Mouse (Mus musculus) adipose tissue, adult 10 weeks (tissue): ENCODE measurements around the gene Lrrc66. TPM values are rescaled to one million over a fixed set of nuclear protein-coding genes. Genes with fewer than 3 reads are reported as not detected.

ENCODE experiments used
- polyA plus RNA-seq: library from polyadenylated mRNA; stranded (reverse); fragments of 350-450 nt; fragmentation: Illumina TruSeq; extraction: RNeasy Lipid Tissue Mini Kit (QIAGEN cat#74804); gene quantifications from one replicate; pipeline ENCODE4 v1.2.3, GENCODE M21; 2014; ENCODE audit warnings: low read depth, low replicate concordance

Gene Lrrc66
- 0.15 TPM for polyA plus RNA-seq

GRCm38 (mm10) chr5:73632291-73632690 lies at the start of gene Lrrc66:
Gene Lrrc66 (minus strand): TSS chr5:73632526.

GRCm38 (mm10) chr5:73651061-73651854 lies 18.9 kb upstream of the Lrrc66 start, which contains the start of gene Spata18:
Gene Spata18 (plus strand): TSS chr5:73651379.

DNA sequence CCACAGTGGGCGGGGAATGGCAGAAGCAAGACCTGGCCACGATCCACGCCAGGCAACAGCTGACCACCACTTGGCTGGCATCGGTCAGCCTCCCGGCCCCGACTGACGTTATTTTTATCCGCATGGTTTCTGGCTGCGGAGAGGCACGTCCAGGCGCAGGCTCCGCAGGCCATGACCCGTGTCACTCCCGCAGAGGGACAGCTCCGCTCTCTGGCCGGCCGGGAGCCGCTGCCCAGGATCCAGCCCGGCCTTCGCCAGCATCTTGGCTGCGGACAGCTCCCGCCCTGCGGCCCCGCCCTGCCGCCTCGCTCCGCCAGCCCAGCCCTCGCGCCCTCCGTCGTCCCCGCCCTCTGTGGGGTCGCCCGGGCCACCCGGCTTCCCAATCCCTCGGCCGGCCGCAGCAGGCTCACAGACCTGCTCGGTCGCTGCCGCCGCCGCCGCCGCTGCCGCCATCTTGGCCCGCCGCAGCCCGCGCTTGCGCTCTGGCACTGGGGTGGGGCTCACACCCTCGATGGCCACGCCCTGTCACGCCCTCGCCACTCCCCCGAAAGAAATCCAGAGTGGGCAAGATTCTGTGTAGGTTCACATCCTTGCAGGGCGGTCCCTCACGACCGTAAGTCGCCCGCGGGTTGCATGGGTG lies 15.1 kb upstream of the Lrrc66 start, which contains the start of gene Sgcb:
Gene Sgcb, minus strand, starts transcription at position 530 of the 640 bp plus-strand sequence.

Other genes with a start within 250 kb of the Lrrc66 start
- 56.9 TPM for gene Cwh43, start 226.5 kb downstream of the Lrrc66 start, polyA plus RNA-seq
- gene Dcun1d4, start 151.5 kb downstream of the Lrrc66 start, polyA plus RNA-seq: 18.7 TPM
- gene Sgcb, start 15.3 kb upstream of the Lrrc66 start, polyA plus RNA-seq: 11.1 TPM
- 21.9 TPM for gene Spata18, start 18.9 kb upstream of the Lrrc66 start, polyA plus RNA-seq